Mouse (Mus musculus) limb, embryonic 13.5 days (tissue): ENCODE results near the gene Diexf. TPM values are rescaled to one million over a fixed set of nuclear protein-coding genes. Genes with fewer than 3 reads are reported as not detected.

Experiments used
- ATAC-seq: fragments of 200-750 bp; cut with Nextera tagmentation; 2 replicates; pipeline ENCODE4 v1.8.0; 2017; ENCODE audit warnings: low read depth, moderate number of reproducible peaks, moderate TSS enrichment; ENCODE audit not compliant: low FRiP score
- H3K27ac ChIP-seq: fragments of 300-500 bp; sonication (generic); 2 replicates; pipeline ENCODE4 v1.5.1; 2015; ENCODE audit warnings: inconsistent platforms, mild to moderate bottlenecking, moderate library complexity
- H3K27me3 ChIP-seq: fragments of 300-500 bp; sonication (generic); 2 replicates; pipeline ENCODE4 v1.6.1; 2015; ENCODE audit warnings: mild to moderate bottlenecking, inconsistent platforms
- H3K36me3 ChIP-seq: fragments of 300-500 bp; sonication (generic); 2 replicates; pipeline ENCODE4 v1.6.1; 2015; ENCODE audit warnings: inconsistent platforms, mild to moderate bottlenecking, moderate library complexity
- H3K4me1 ChIP-seq: fragments of 300-500 bp; sonication (generic); 2 replicates; pipeline ENCODE4 v1.6.1; 2015; ENCODE audit warnings: inconsistent platforms
- H3K4me2 ChIP-seq: fragments of 300-500 bp; sonication (generic); replicated peaks from 2 replicates; pipeline ENCODE4 v1.6.1; 2015; ENCODE audit warnings: inconsistent platforms, mild to moderate bottlenecking, moderate library complexity
- H3K4me3 ChIP-seq: fragments of 300-500 bp; sonication (generic); 2 replicates; pipeline ENCODE4 v1.5.1; 2015; ENCODE audit warnings: moderate library complexity, mild to moderate bottlenecking, inconsistent platforms
- H3K9ac ChIP-seq: fragments of 300-500 bp; sonication (generic); 2 replicates; pipeline ENCODE4 v1.6.1; 2015; ENCODE audit warnings: mild to moderate bottlenecking, inconsistent platforms
- H3K9me3 ChIP-seq: fragments of 300-500 bp; sonication (generic); 2 replicates; pipeline ENCODE4 v1.6.1; 2016; ENCODE audit warnings: inconsistent platforms
- WGBS: fragments of 180-500 bp; shearing (Covaris S2); methylation state at CpG from one replicate; pipeline ENCODE4 v1.1.7; 2015; 5-methylcytosine and 5-hydroxymethylcytosine counted together
- polyA plus RNA-seq: library from polyadenylated mRNA; unstranded; fragments of >200 nt; fragmentation: Nextera tagmentation; extraction: Ambion mirVana; gene quantifications from 2 replicates; pipeline ENCODE4 v1.2.1, GENCODE M21; 2015

Diexf gene
- polyA plus RNA-seq, 1 experiment from 2014 or later: 9.4 TPM

- H3K4me2 ChIP-seq: no peak overlapping the region
- no peaks in the 10 kb centered on the region for H3K36me3 ChIP-seq
- H3K9me3 ChIP-seq: no peaks in the 10 kb centered on the region
- H3K27me3 ChIP-seq: peaks cover 42% of the 10 kb centered on the region
- no peak overlapping the region for H3K4me3 ChIP-seq
- H3K4me1 ChIP-seq: peaks cover 41% of the 10 kb centered on the region
- no peak overlapping the region for H3K9ac ChIP-seq
- WGBS: 77% methylated on average over 15 of the region's 15 CpGs
- H3K27ac ChIP-seq: peak overlapping the region; percentile 22; the same call in 1 of the 2 replicates
- ATAC-seq: no peak
Measured at GRCm38 (mm10) chr1:193156316-193157110, 26.4 kb upstream of the Diexf start.

DNA sequence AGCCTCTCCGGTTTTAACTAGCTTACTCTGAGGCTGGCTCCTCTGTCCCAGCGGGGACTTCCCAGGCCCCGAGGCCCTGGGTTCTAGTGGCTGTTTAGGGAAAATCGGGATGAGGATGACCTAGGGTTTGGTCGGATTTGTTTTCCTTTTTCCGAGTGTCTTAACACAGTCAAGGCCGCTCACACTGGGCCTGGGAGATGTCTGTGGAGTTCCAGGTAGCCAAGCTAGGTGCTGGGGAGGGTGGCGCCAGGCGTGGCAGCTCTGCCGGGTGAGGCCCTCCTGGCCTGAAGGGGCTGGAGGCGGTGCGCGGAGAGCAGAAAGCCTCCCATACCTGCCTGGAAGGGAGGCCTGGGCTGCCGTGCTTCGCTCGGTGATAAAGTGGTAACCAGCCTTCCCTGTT, 23.5 kb upstream of the Diexf start:
- 21% methylated on average over 16 of the region's 16 CpGs for WGBS
- no peaks in the 10 kb centered on the region for H3K36me3 ChIP-seq
- peak overlapping the region; percentile 54 for H3K9ac ChIP-seq
- peak overlapping the region; percentile 73 for H3K4me2 ChIP-seq
- 0 out of 2 replicates have a peak, but pooled peaks have one; percentile 1 for ATAC-seq
- H3K9me3 ChIP-seq: no peaks in the 10 kb centered on the region
- H3K4me3 ChIP-seq: peak overlapping the region; percentile 44
- peaks cover 53% of the 10 kb centered on the region for H3K27me3 ChIP-seq
- peaks cover 37% of the 10 kb centered on the region for H3K4me1 ChIP-seq
- no peak overlapping the region for H3K27ac ChIP-seq

DNA sequence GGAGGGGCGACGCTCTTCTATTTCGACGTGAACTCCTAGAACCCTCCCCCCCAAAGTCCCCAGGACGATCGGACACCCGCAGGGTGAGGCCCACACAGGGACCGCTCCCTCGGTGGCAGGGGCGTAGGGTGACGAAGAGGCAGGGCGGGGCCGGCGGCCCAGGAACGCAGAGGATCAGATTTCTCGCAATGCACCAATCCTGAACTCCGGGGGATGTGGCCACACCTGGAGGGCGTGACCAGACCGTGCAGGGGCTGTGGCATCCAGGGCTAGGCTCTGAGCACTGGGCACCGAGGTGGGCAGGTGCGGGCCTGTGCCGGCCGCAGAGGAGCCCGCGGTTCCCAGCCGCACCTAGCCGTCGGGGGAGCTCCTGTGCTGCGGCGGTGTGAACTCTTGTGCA, 22.8 kb upstream of the Diexf start, which contains the start of gene Irf6:
Irf6 (plus strand) TSS at position 240 of the 400 bp plus-strand sequence.
- Histone ChIP-seq H3K27me3 (peaks cover 53% of the 10 kb centered on the region), H3K9ac (peak within 1 kb of the TSS; percentile 54), H3K4me2 (peak within 1 kb of the TSS; percentile 73), H3K9me3 (no peaks in the 10 kb centered on the region), H3K4me1 (peaks cover 37% of the 10 kb centered on the region), H3K4me3 (peak within 1 kb of the TSS; percentile 44), H3K36me3 (no peaks in the 10 kb centered on the region), H3K27ac (no peak within 1 kb of the TSS)
- peak; percentile 91 for ATAC-seq
- WGBS: 1% methylated on average over 30 of the region's 30 CpGs

DNA sequence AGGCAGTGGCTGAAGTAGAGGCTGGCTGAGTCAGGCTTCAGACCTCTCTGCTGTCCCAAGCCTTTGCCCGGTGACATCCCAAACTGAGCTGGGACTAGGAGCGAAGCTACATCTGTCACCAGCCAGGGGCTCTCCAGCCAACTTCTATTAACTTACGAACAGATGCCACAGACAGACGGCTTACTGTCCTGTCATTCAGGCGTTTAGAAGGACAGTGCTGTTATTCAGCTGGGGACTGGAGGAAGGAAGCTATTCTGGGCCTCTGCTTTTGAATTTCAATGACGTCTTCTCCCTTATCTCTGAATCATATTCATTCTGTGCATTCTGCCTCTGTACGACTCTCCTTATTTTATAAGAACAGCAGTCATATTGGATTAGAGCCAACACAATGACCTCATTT, 21.1 kb upstream of the Diexf start:
- no peak for ATAC-seq
- Histone ChIP-seq H3K4me2 (no peak overlapping the region), H3K9ac (no peak overlapping the region), H3K27me3 (peaks cover 53% of the 10 kb centered on the region), H3K9me3 (no peaks in the 10 kb centered on the region), H3K4me3 (no peak overlapping the region), H3K4me1 (peaks cover 23% of the 10 kb centered on the region), H3K36me3 (no peaks in the 10 kb centered on the region), H3K27ac (no peak overlapping the region)
- WGBS: 44% methylated on average over 7 of the region's 7 CpGs

GRCm38 (mm10) chr1:193149231-193149630, 19.2 kb upstream of the Diexf start:
- 61% methylated on average over 3 of the region's 3 CpGs for WGBS
- no peaks in the 10 kb centered on the region for H3K36me3 ChIP-seq
- ATAC-seq: no peak

GRCm38 (mm10) chr1:193146416-193146815, 16.3 kb upstream of the Diexf start:
- Histone ChIP-seq H3K36me3 (no peaks in the 10 kb centered on the region), H3K4me3 (no peak overlapping the region), H3K4me1 (peaks cover 8% of the 10 kb centered on the region), H3K27ac (no peak overlapping the region), H3K4me2 (no peak overlapping the region), H3K9me3 (no peaks in the 10 kb centered on the region), H3K9ac (no peak overlapping the region), H3K27me3 (peaks cover 13% of the 10 kb centered on the region)
- WGBS: 88% methylated on average over 1 of the region's 1 CpGs
- no peak for ATAC-seq

More at GRCm38 (mm10) chr1:193149231-193149630, 19.2 kb upstream of the Diexf start:
- Histone ChIP-seq H3K9ac (no peak overlapping the region), H3K9me3 (no peaks in the 10 kb centered on the region), H3K27me3 (peaks cover 41% of the 10 kb centered on the region), H3K27ac (no peak overlapping the region), H3K4me3 (no peak overlapping the region), H3K4me1 (peaks cover 23% of the 10 kb centered on the region), H3K4me2 (no peak overlapping the region)

GRCm38 (mm10) chr1:193145101-193145500, 15.0 kb upstream of the Diexf start:
- ATAC-seq: no peak
- Histone ChIP-seq H3K4me1 (peaks cover 8% of the 10 kb centered on the region; the same call in 1 of the 2 replicates), H3K27me3 (peaks cover 6% of the 10 kb centered on the region; the same call in 1 of the 2 replicates), H3K9me3 (no peaks in the 10 kb centered on the region), H3K27ac (no peak overlapping the region), H3K9ac (no peak overlapping the region), H3K4me2 (no peak overlapping the region), H3K36me3 (no peaks in the 10 kb centered on the region), H3K4me3 (no peak overlapping the region)
- WGBS: 77% methylated on average over 4 of the region's 4 CpGs

- Histone ChIP-seq H3K27me3 (peaks cover 7% of the 10 kb centered on the region; the same call in 1 of the 2 replicates), H3K4me2 (no peak overlapping the region), H3K4me1 (peaks cover 13% of the 10 kb centered on the region; the same call in 1 of the 2 replicates), H3K4me3 (no peak overlapping the region), H3K36me3 (no peaks in the 10 kb centered on the region), H3K9ac (no peak overlapping the region), H3K27ac (no peak overlapping the region), H3K9me3 (no peaks in the 10 kb centered on the region)
- no peak for ATAC-seq
- 83% methylated on average over 6 of the region's 6 CpGs for WGBS
Measured at GRCm38 (mm10) chr1:193144516-193144915, 14.4 kb upstream of the Diexf start.

DNA sequence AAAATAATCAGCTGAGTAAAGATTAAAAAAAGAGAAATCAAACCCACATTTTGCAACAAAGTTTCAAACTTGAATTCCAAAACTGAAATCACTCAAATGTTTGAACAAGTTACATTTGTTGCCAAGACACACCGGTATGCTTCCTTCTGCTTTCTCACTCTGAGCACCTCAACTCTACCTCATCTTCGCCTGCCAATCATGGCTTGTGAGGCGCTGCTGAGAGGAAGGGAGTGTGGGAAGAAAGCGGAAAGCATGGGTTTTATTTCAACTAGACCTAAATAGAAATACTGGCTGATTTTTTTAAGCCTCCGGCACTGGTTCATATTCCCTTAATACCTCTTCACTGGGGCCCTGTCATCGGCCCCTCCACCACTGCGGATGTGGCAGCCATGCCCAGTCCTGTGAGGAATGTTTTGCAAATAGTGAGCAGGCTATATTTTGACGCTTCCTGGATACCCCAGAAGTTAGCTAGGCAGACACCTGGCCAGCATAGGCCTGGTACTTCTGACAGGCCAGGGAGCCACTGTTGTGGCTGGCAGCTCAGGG, 12.5 kb upstream of the Diexf start:
- no peak overlapping the region for H3K4me3 ChIP-seq
- WGBS: 80% methylated on average over 8 of the region's 8 CpGs

DNA sequence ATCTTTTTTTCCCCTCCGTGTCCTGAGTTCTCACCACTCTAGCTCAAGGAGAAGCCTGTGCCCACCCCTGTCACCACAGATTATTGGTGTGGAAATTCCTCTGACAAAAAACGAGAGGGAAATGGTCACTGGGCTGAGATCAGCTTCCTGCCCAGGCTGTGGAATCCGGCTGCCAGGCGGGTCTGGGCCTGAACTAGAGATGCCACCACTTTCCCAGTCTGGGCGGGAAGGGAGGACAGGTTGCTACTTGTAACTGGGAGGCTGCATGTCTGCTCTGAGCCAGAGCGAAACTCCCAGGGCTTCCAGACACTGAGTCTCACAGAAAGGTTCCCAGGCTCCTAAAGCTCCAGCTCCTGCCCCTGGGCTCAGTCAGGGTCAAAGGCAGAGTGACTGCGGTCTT, 11.0 kb upstream of the Diexf start:
- ATAC-seq: no peak
- H3K4me2 ChIP-seq: no peak overlapping the region
- peaks cover 6% of the 10 kb centered on the region; the same call in 1 of the 2 replicates for H3K27me3 ChIP-seq
- H3K36me3 ChIP-seq: no peaks in the 10 kb centered on the region
- WGBS: 62% methylated on average over 7 of the region's 7 CpGs
- peak overlapping the region; percentile 39; the same call in 1 of the 2 replicates for H3K27ac ChIP-seq
- no peak overlapping the region for H3K4me3 ChIP-seq
- 0 out of 2 replicates have a peak overlapping the region, but pooled peaks have one; percentile 5 for H3K9ac ChIP-seq
- peaks cover 22% of the 10 kb centered on the region; the same call in 1 of the 2 replicates for H3K4me1 ChIP-seq
- no peaks in the 10 kb centered on the region for H3K9me3 ChIP-seq

More for the DNA sequence above, 12.5 kb upstream of the Diexf start:
- Histone ChIP-seq H3K27ac (no peak overlapping the region), H3K4me1 (peaks cover 22% of the 10 kb centered on the region; the same call in 1 of the 2 replicates), H3K9me3 (no peaks in the 10 kb centered on the region), H3K27me3 (peaks cover 6% of the 10 kb centered on the region; the same call in 1 of the 2 replicates), H3K36me3 (no peaks in the 10 kb centered on the region), H3K4me2 (no peak overlapping the region), H3K9ac (no peak overlapping the region)
- no peak for ATAC-seq

DNA sequence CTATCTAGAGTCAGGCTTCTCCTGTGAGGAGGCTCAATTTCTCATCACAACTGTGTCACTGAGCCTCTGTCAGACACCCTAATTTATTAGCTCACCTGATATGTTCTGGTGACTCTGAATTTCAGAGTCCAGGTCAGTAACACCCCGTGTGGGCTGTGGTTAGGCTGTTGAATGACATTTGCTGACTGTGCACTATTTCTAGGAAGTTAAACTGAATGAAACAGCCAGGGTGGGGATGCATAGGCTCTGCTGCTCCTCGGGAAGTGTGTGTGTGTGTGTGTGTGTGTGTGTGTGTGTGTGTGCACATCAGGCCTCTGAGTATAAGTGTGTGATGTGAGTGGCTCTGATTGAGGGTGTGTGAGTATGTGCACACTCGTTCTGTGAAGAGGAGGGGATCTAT, 8.6 kb upstream of the Diexf start:
- WGBS: 48% methylated on average over 3 of the region's 3 CpGs
- Histone ChIP-seq H3K4me3 (no peak overlapping the region), H3K9me3 (no peaks in the 10 kb centered on the region), H3K27ac (no peak overlapping the region), H3K9ac (no peak overlapping the region), H3K27me3 (0 out of 2 replicates have a peak, but pooled peaks cover 3% of the 10 kb centered on the region), H3K4me2 (no peak overlapping the region), H3K4me1 (peaks cover 22% of the 10 kb centered on the region; the same call in 1 of the 2 replicates), H3K36me3 (no peaks in the 10 kb centered on the region)
- ATAC-seq: no peak

- H3K27me3 ChIP-seq: 0 out of 2 replicates have a peak, but pooled peaks cover 3% of the 10 kb centered on the region
- peaks cover 22% of the 10 kb centered on the region; the same call in 1 of the 2 replicates for H3K4me1 ChIP-seq
- ATAC-seq: no peak
- H3K9ac ChIP-seq: no peak overlapping the region
- 27% methylated on average over 7 of the region's 7 CpGs for WGBS
- no peak overlapping the region for H3K4me2 ChIP-seq
- H3K4me3 ChIP-seq: no peak overlapping the region
- no peak overlapping the region for H3K27ac ChIP-seq
- no peaks in the 10 kb centered on the region for H3K36me3 ChIP-seq
- no peaks in the 10 kb centered on the region for H3K9me3 ChIP-seq
Measured at GRCm38 (mm10) chr1:193138087-193138486, 8.0 kb upstream of the Diexf start.
